8 mouse cellular contexts compared by ENCODE assay signal in the genomic region with DNA sequence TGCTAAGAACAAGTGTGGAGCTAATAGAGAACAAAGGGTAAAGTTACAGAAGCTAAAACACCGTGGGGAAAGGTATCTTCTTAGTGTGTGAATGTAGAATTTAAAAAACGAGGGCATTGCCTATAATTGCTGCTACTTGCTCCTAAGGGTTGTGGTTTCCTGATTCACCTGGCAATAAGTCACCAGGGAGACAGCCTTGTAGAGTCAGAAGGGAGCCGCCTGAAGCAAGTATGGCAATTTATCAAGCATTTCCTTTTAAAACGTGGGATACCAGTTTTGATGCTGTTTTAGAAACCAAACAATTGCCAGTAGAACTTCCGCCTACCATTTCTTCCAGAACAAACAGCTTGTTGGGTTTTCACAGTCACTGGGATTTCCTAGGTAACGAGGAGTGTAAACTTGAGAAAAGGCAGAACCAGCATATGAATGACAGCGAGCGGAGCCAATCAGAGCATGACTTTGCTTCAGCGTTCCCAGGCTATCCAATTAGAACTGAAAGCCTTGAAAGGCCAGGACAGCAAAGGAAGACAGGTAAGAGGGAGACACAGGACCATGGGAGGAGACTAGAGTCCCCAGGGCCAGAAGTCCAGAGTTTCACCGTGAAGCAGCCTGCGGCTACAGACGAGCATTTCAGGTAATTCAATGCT. TPM values are rescaled to one million over a fixed set of nuclear protein-coding genes. Genes with fewer than 3 reads are reported as not detected.
DNase-seq lines count a peak whose midpoint lies in the region; ATAC-seq and TF ChIP-seq lines count a peak whose summit lies in the region.

Capsl (plus strand) TSS at position 495 of the 647 bp plus-strand sequence.

- no peaks in the 10 kb centered on the region for H3K36me3 ChIP-seq in ES-E14 (ENCODE audit: control insufficient read depth, insufficient read depth, low read length, poor library complexity, severe bottlenecking)
- H3K36me3 ChIP-seq in kidney, embryonic 16.5 days (ENCODE audit: insufficient read depth, low read length) = no peaks in the 10 kb centered on the region
- no peaks in the 10 kb centered on the region for H3K36me3 ChIP-seq in limb, embryonic 11.5 days (ENCODE audit: control insufficient read depth, insufficient read depth, low read length)
- H3K36me3 ChIP-seq in midbrain, embryonic 11.5 days (ENCODE audit: control insufficient read depth, insufficient read depth, low read length) = no peaks in the 10 kb centered on the region
- H3K36me3 ChIP-seq in stomach, embryonic 15.5 days = no peaks in the 10 kb centered on the region

- H3K27me3 ChIP-seq in kidney, embryonic 16.5 days (ENCODE audit: insufficient read depth, low read length) = no peaks in the 10 kb centered on the region
- H3K27me3 ChIP-seq in limb, embryonic 11.5 days (ENCODE audit: control insufficient read depth, insufficient read depth, low read length) = no peaks in the 10 kb centered on the region
- H3K27me3 ChIP-seq in midbrain, embryonic 11.5 days (ENCODE audit: control insufficient read depth, insufficient read depth, low read length) = no peaks in the 10 kb centered on the region
- H3K27me3 ChIP-seq in stomach, embryonic 15.5 days (replicated peaks) = no peaks in the 10 kb centered on the region

- H3K4me3 ChIP-seq in ES-E14 (ENCODE audit: insufficient read depth in 1 of 2, low read depth in 1 of 2, low read length in 2 of 2, poor library complexity in 1 of 2, severe bottlenecking in 1 of 2) = peak within 1 kb of the TSS in 1 of 2 experiments; percentile 44; a peak in 2 of 4 replicates
- no peak within 1 kb of the TSS for H3K4me3 ChIP-seq in kidney, embryonic 16.5 days (ENCODE audit: low read length)
- H3K4me3 ChIP-seq in limb, embryonic 11.5 days (ENCODE audit: low read depth, low read length) = no peak within 1 kb of the TSS
- no peak within 1 kb of the TSS for H3K4me3 ChIP-seq in midbrain, embryonic 11.5 days (ENCODE audit: low read depth, low read length)
- H3K4me3 ChIP-seq in stomach, embryonic 15.5 days (replicated peaks) = peak within 1 kb of the TSS; percentile 7; the same call in 1 of the 2 replicates

- in situ Hi-C loops in ES-E14 (cut with MboI; ENCODE audit: low sequenced_read_pairs in 2 of 2, unreplicated experiment in 2 of 2) = no loop called here

- no peak within 1 kb of the TSS for H3K27ac ChIP-seq in ES-E14 (ENCODE audit: insufficient read depth, low read depth, low read length, poor library complexity, severe bottlenecking)
- no peak within 1 kb of the TSS for H3K27ac ChIP-seq in kidney, embryonic 16.5 days (ENCODE audit: low read length)
- no peak within 1 kb of the TSS for H3K27ac ChIP-seq in limb, embryonic 11.5 days (replicated peaks; ENCODE audit: low read depth, low read length)
- H3K27ac ChIP-seq in midbrain, embryonic 11.5 days (ENCODE audit: low read depth, low read length) = no peak within 1 kb of the TSS
- no peak within 1 kb of the TSS for H3K27ac ChIP-seq in stomach, embryonic 15.5 days

- ATAC-seq in kidney, embryonic 16.5 days (ENCODE audit: low FRiP score, low TSS enrichment) = peak; percentile 84; the same call in 1 of the 2 replicates
- ATAC-seq in limb, embryonic 11.5 days (ENCODE audit: insufficient number of reproducible peaks, low FRiP score, low TSS enrichment, low read depth) = no peak
- peak; percentile 66 for ATAC-seq in midbrain, embryonic 11.5 days (ENCODE audit: low FRiP score)
- peak; percentile 93 for ATAC-seq in stomach, embryonic 15.5 days (ENCODE audit: insufficient read depth, low FRiP score, low read depth)

- H3K9me3 ChIP-seq in ES-E14 (ENCODE audit: control insufficient read depth, insufficient read depth, low read depth, low read length) = no peaks in the 10 kb centered on the region
- H3K9me3 ChIP-seq in kidney, embryonic 16.5 days (ENCODE audit: low read length) = no peaks in the 10 kb centered on the region
- no peaks in the 10 kb centered on the region for H3K9me3 ChIP-seq in limb, embryonic 11.5 days (ENCODE audit: control insufficient read depth, low read length)
- no peaks in the 10 kb centered on the region for H3K9me3 ChIP-seq in midbrain, embryonic 11.5 days (ENCODE audit: control insufficient read depth, low read length)
- H3K9me3 ChIP-seq in stomach, embryonic 15.5 days = no peaks in the 10 kb centered on the region

- 50% methylated on average over 12 of the region's 12 CpGs for WGBS in kidney, embryonic 16.5 days
- WGBS in limb, embryonic 11.5 days = 53% methylated on average over 12 of the region's 12 CpGs
- WGBS in midbrain, embryonic 11.5 days = 58% methylated on average over 12 of the region's 12 CpGs
- 35% methylated on average over 12 of the region's 12 CpGs for WGBS in stomach, embryonic 15.5 days

- no peaks in the 10 kb centered on the region for H3K4me1 ChIP-seq in ES-E14 (ENCODE audit: control insufficient read depth in 2 of 2, insufficient read depth in 2 of 2, low read length in 2 of 2, poor library complexity in 1 of 2)
- no peaks in the 10 kb centered on the region for H3K4me1 ChIP-seq in kidney, embryonic 16.5 days (ENCODE audit: insufficient read depth, low read length)
- H3K4me1 ChIP-seq in limb, embryonic 11.5 days (ENCODE audit: control insufficient read depth, insufficient read depth, low read length) = no peaks in the 10 kb centered on the region
- no peaks in the 10 kb centered on the region for H3K4me1 ChIP-seq in midbrain, embryonic 11.5 days (ENCODE audit: control insufficient read depth, insufficient read depth, low read length)
- H3K4me1 ChIP-seq in stomach, embryonic 15.5 days = no peaks in the 10 kb centered on the region

- no peak within 1 kb of the TSS; the same call in 1 of the 2 replicates for H3K4me2 ChIP-seq in kidney, embryonic 16.5 days (replicated peaks; ENCODE audit: low read depth, low read length)
- H3K4me2 ChIP-seq in limb, embryonic 11.5 days (ENCODE audit: low read depth, severe bottlenecking) = no peak within 1 kb of the TSS
- no peak within 1 kb of the TSS for H3K4me2 ChIP-seq in midbrain, embryonic 11.5 days
- peak within 1 kb of the TSS; percentile 31 for H3K4me2 ChIP-seq in stomach, embryonic 15.5 days

- DNase-seq in ES-E14 (ENCODE audit: low read depth, low spot score) = peak; percentile 98
- peak; percentile 51 for DNase-seq in adrenal gland, postnatal 10 days
- peak; percentile 20 to 81 for DNase-seq in frontal cortex, adult 2 months (ENCODE audit: extremely low spot score in 1 of 2, low spot score in 1 of 2)
- peak; percentile 64 for DNase-seq in limb, embryonic 11.5 days (ENCODE audit: low spot score)
- DNase-seq in midbrain, embryonic 11.5 days (ENCODE audit: low spot score, missing footprints) = peak; percentile 87
- no peak for DNase-seq in gastrocnemius, postnatal 4 days (ENCODE audit: low spot score in 2 of 2)

- no peak within 1 kb of the TSS for H3K9ac ChIP-seq in ES-E14 (ENCODE audit: insufficient read depth, low read depth, low read length, poor library complexity, severe bottlenecking)
- H3K9ac ChIP-seq in kidney, embryonic 16.5 days (replicated peaks; ENCODE audit: low read length) = no peak within 1 kb of the TSS
- no peak within 1 kb of the TSS for H3K9ac ChIP-seq in limb, embryonic 11.5 days (ENCODE audit: low read length)
- no peak within 1 kb of the TSS for H3K9ac ChIP-seq in midbrain, embryonic 11.5 days (ENCODE audit: low read length)
- no peak within 1 kb of the TSS for H3K9ac ChIP-seq in stomach, embryonic 15.5 days

TF ChIP-seq in ES-E14, 5 proteins besides CTCF, POLR2A, EP300 and RAD21:
- TF ChIP-seq CHD2 (IDR thresholded peaks at IDR 0.05; ENCODE audit: low read depth, low read length) (peak; percentile 94), MAFK (IDR thresholded peaks at IDR 0.05; ENCODE audit: insufficient read depth, low read depth, low read length) (no peak), HCFC1 (IDR thresholded peaks at IDR 0.05; ENCODE audit: borderline replicate concordance, insufficient read depth, low read length) (no peak), ZC3H11A (IDR thresholded peaks at IDR 0.05; ENCODE audit: borderline replicate concordance, low read depth, low read length) (no peak), ZNF384 (IDR thresholded peaks at IDR 0.05; ENCODE audit: low read depth, low read length) (no peak)

RNA-seq across cellular contexts. Expression of gene Capsl, which starts in this region (rescaled TPM):
- 9.1 and 10.6 TPM in 2 replicates for total RNA-seq in ES-E14 (2012; rRNA removed)
- total RNA-seq in adrenal gland, postnatal 10 days (2021) = not detected
- 3.0 and 3.3 TPM in 2 replicates for polyA plus RNA-seq in frontal cortex, adult 2 months (2012; rRNA removed)
- polyA plus RNA-seq in kidney, embryonic 16.5 days (2015; fragmentation: Nextera tagmentation; extraction: Ambion mirVana) = 1.3 and 1.6 TPM in 2 replicates
- 1.1 and 1.2 TPM in 2 replicates for polyA plus RNA-seq in limb, embryonic 11.5 days (2014; fragmentation: Nextera tagmentation; extraction: Ambion mirVana)
- polyA plus RNA-seq in midbrain, embryonic 11.5 days (2014; fragmentation: Nextera tagmentation; extraction: Ambion mirVana) = 0.61 and 0.69 TPM in 2 replicates
- polyA plus RNA-seq in stomach, embryonic 15.5 days (2015; fragmentation: Nextera tagmentation; extraction: Ambion mirVana) = 7.5 and 10.9 TPM in 2 replicates
- not detected for total RNA-seq in gastrocnemius, postnatal 4 days (2021)

Comparison
In these comparisons a context has a peak if more than half of its experiments do, and no peak if none do; other contexts are left out.
1. Peak in DNase-seq in adrenal gland, postnatal 10 days; RNA of the gene not detected or under 1 TPM.
2. Peak in DNase-seq and ATAC-seq in midbrain, embryonic 11.5 days; RNA of the gene not detected or under 1 TPM.
3. DNase-seq: peak in ES-E14 (single experiment), frontal cortex, adult 2 months (2 of 2) and limb, embryonic 11.5 days (single experiment); none in gastrocnemius, postnatal 4 days (0 of 2).